Mouse (Mus musculus): ENCODE measurements around the gene Aqp6. TPM values are rescaled to one million over a fixed set of nuclear protein-coding genes. Genes with fewer than 3 reads are reported as not detected.
A peak's percentile ranks its signal among the peaks of the same experiment; 100 is the strongest.

Gene Aqp6
- total RNA-seq, 2 experiments from 2014 or later: not detected

GRCm38 (mm10) chr15:99637405-99638123 lies 36.4 kb downstream of the Aqp6 start:
- no peak for DNase-seq
- intact Hi-C loops (cut with DNase I): no loop called here

DNA sequence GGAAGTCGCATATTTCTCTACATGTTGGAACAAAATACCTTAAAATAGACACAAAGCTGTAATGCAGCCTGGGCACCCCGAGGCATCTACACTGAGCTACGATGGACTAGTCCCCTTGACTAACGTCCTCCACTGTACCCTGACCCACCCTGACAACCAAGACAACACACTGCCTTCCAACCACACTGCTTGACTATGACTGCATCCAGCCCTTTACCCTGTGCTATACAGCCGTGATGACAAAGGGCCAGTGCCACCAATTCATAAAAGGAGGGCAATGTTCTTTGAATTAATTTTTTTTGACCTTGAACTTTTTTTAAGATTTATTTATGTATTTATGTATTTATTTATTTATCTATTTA lies 36.9 kb downstream of the Aqp6 start:
- intact Hi-C loops (cut with DNase I): no loop called here
- DNase-seq: no peak

GRCm38 (mm10) chr15:99642622-99643021 lies 41.4 kb downstream of the Aqp6 start:
- intact Hi-C loops (cut with DNase I): no loop called here
- DNase-seq: no peak

GRCm38 (mm10) chr15:99643832-99644231 lies 42.6 kb downstream of the Aqp6 start:
- intact Hi-C loops (cut with DNase I): no loop called here
- DNase-seq: peak in 1 of 2 experiments; percentile 4

DNA sequence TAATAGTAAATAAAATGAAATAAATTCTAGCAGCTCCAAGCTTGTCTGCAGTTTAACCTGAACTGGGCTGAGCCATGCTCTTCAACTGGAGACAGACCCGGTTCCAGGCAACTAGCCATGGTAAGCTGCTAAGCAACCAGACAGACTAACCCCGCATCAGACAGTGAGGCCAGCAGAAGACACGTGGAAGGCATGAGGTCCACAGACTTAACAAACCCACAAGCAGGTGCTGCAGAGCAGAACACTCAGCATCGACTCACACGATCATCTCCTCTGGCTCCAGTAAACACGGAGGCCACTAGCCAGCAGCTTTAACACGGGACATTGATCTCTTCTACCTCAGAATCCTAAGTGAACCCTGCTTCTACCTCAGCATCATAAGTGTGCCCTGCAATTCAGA lies 43.6 kb downstream of the Aqp6 start:
- DNase-seq: peak in 1 of 2 experiments; percentile 15
- intact Hi-C loops (cut with DNase I): no loop called here

GRCm38 (mm10) chr15:99648326-99648725 lies 47.1 kb downstream of the Aqp6 start:
- no peak for DNase-seq
- intact Hi-C loops (cut with DNase I): no loop called here

DNA sequence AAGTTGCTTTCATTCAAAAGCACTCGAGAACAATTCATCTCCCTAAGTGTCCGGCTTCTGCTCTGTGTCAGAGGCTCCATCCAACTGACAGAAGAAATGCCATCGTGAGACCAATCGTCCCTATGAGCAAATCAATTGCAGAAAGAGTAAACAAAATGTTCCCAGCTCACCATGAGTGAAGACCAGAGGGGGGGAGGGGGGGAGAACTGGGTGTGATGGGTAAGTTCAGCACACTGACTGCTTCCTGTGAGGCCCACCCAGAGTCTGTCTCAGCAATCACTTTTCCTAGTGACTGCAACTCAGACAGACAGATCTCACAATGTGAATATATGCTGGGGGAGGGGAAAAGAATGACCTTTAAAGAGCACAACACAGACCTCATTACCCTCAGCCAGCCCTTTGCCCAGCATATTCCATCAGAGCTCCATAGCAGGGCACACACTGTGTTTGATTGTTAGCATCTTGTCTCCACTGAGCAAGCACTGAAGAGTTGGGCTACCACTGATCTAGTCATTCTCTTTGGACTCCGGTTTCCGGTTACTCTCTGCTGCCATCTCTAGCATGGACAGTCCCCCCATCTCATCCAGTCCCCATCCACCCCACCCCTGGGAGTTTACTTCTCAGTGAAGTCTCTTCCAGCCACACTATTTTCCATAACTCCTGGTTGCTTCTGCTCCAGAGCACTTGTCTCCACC lies 48.0 kb downstream of the Aqp6 start:
- no peak for DNase-seq
- intact Hi-C loops (cut with DNase I): no loop called here

- intact Hi-C loops (cut with DNase I): no loop called here
- no peak for DNase-seq
These were observed 49.1 kb downstream of the Aqp6 start for GRCm38 (mm10) chr15:99650304-99650703.

- intact Hi-C loops (cut with DNase I): no loop called here
- peak; percentile 95 to 97 for DNase-seq
These were observed 50.1 kb downstream of the Aqp6 start, which contains the start of gene Racgap1 for GRCm38 (mm10) chr15:99651163-99651872. TSS of gene Racgap1 (minus strand) at chr15:99651656.

DNA sequence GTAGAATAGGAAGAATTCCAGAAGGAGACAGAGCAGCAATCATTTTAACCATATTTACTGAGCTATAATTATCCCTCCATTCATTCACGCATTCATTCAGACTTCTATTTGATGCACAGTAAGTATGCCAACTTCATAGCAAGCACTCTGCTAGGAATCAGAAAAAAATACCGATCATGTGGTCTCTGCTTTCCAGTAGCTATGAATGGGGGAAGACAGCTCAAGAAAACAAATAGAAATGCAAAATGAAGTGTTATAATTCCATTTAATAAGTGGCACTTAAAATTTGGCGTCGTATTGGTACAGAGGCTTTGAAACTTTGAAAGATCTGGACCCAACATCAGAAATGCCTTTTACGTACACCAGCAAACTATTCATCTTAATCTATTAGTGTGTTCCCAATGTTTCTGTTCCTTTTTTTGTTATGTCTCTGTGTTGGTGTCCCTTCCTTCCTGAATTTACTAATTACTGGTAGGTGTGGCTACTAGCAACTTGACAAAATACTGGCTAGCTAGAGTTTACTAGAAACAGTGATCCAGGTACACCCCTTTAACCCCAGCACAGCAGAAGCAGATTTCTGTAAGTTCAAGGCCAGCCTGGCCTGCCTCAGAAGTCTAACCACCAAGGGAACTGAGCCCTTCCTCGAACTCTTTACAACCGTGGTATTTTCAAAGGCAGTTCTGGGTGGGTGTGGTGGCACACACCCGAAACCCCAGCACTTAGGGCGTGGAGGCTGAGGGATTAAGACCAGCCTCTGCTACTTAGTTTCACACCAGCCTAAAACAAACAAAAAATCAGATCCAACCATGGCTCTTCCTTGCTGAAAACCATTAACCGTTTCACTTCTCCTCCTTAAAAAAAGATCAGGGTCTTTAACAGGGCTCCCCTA lies 51.0 kb downstream of the Aqp6 start:
- intact Hi-C loops (cut with DNase I): no loop called here
- DNase-seq: no peak

GRCm38 (mm10) chr15:99653291-99653690 lies 52.1 kb downstream of the Aqp6 start:
- intact Hi-C loops (cut with DNase I): no loop called here
- DNase-seq: no peak

DNA sequence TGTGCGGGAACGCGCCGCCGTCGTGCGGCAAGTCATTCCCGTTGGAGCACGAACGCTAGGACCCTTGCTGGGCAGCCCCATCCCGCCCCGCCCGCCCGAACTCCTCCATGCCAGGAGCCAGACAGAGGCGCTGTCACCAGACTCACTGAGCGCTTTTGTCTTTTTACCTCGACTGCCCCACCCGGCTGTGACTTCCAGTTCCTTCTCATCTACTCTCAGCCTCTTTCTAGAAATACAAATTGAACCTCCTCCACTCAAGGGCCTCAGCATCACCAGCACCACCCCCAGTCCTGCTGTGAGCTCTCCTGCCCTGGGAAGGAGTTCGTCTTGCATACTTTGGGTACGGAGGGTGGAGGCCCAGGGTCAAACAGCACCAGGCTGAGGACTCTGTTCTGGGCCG lies 52.7 kb downstream of the Aqp6 start:
- intact Hi-C loops (cut with DNase I): no loop called here
- no peak for DNase-seq

Other genes with a start within 250 kb of the Aqp6 start
- 1 to 10 TPM; 6.6 to 7.0 TPM for gene Fmnl3, start 230.9 kb upstream of the Aqp6 start, total RNA-seq (2021)
- 100 to 1,000 TPM; 165 to 172 TPM for gene Tmbim6, start 208.5 kb upstream of the Aqp6 start, total RNA-seq (2021)
- gene Nckap5l, start 143.7 kb upstream of the Aqp6 start, total RNA-seq (2021): 1 to 10 TPM; 3.6 to 4.0 TPM
- gene Bcdin3d, start 126.7 kb upstream of the Aqp6 start, total RNA-seq (2021): 1 to 10 TPM; 3.0 to 3.5 TPM
- gene Faim2, start 73.2 kb upstream of the Aqp6 start, total RNA-seq (2021): under 1 TPM; 0.05 to 0.26 TPM
- gene Aqp2, start 22.3 kb upstream of the Aqp6 start, total RNA-seq (2021): not detected
- gene Aqp5, start 10.6 kb upstream of the Aqp6 start, total RNA-seq (2021): not detected
- gene Racgap1, start 50.3 kb downstream of the Aqp6 start, total RNA-seq (2021): 1 to 10 TPM; 1.9 to 2.4 TPM
- gene Asic1, start 69.0 kb downstream of the Aqp6 start, total RNA-seq (2021): under 1 TPM; 0.10 TPM
- gene Smarcd1, start 100.7 kb downstream of the Aqp6 start, total RNA-seq (2021): 1 to 10 TPM; 5.5 to 6.1 TPM
- 1 to 10 TPM in 1 of 2 experiments, not detected in 1; 1.2 TPM for gene Gm17349, start 104.1 kb downstream of the Aqp6 start, total RNA-seq (2021)
- 100 to 1,000 TPM; 569 to 657 TPM for gene Gpd1, start 116.1 kb downstream of the Aqp6 start, total RNA-seq (2021)
- gene Cox14, start 124.2 kb downstream of the Aqp6 start, total RNA-seq (2021): 100 to 1,000 TPM; 151 to 159 TPM
- 1 to 10 TPM; 4.9 to 5.9 TPM for gene Cers5, start 171.5 kb downstream of the Aqp6 start, total RNA-seq (2021)

Data from gastrocnemius, postnatal 36 days (tissue).